Mouse (Mus musculus) cerebellum, postnatal 14 days (tissue): Measurements from ENCODE around the gene Pet2.

Experiments
- DNase-seq, 2 experiments: peaks; one replicate each; pipeline ENCODE4 v3.0.0; 2021; ENCODE audit warnings: mixed read lengths in 2 of 2

Pet2 gene

GRCm38 (mm10) chrX:89409589-89409988 lies at the start of gene Pet2:
TSS of gene Pet2 (minus strand) at chrX:89409689.
- no peak for DNase-seq
